Mouse (Mus musculus) liver, embryonic 12.5 days (tissue): ENCODE results near the gene Nomo1. TPM values are rescaled to one million over a fixed set of nuclear protein-coding genes. Genes with fewer than 3 reads are reported as not detected.
A peak's percentile ranks its signal among the peaks of the same experiment; 100 is the strongest.

ENCODE experiments used
- ATAC-seq: fragments of 200-750 bp; cut with Nextera tagmentation; 2 replicates; pipeline ENCODE4 v1.8.0; 2017; ENCODE audit warnings: moderate number of reproducible peaks, mild to moderate bottlenecking, moderate library complexity
- H3K27ac ChIP-seq: fragments of 300-500 bp; sonication (generic); 2 replicates; pipeline ENCODE4 v1.5.1; 2016; ENCODE audit warnings: mild to moderate bottlenecking
- H3K27me3 ChIP-seq: fragments of 300-500 bp; sonication (generic); replicated peaks from 2 replicates; pipeline ENCODE4 v1.6.1; 2016; ENCODE audit warnings: mild to moderate bottlenecking, moderate library complexity
- H3K36me3 ChIP-seq: fragments of 300-500 bp; sonication (generic); 2 replicates; pipeline ENCODE4 v1.6.1; 2016; ENCODE audit warnings: mild to moderate bottlenecking, moderate library complexity
- H3K4me1 ChIP-seq: fragments of 300-500 bp; sonication (generic); 2 replicates; pipeline ENCODE4 v1.6.1; 2016
- H3K4me2 ChIP-seq: fragments of 300-500 bp; sonication (generic); 2 replicates; pipeline ENCODE4 v1.6.1; 2016; ENCODE audit warnings: mild to moderate bottlenecking, moderate library complexity
- H3K4me3 ChIP-seq: fragments of 300-500 bp; sonication (generic); 2 replicates; pipeline ENCODE4 v1.5.1; 2016; ENCODE audit warnings: mild to moderate bottlenecking, moderate library complexity
- H3K9ac ChIP-seq: fragments of 300-500 bp; sonication (generic); 2 replicates; pipeline ENCODE4 v1.6.1; 2016; ENCODE audit warnings: mild to moderate bottlenecking, moderate library complexity
- H3K9me3 ChIP-seq: fragments of 300-500 bp; sonication (generic); replicated peaks from 2 replicates; pipeline ENCODE4 v1.6.1; 2016; ENCODE audit warnings: mild to moderate bottlenecking, moderate library complexity
- WGBS: fragments of 180-500 bp; shearing (Covaris S2); methylation state at CpG from one replicate; pipeline ENCODE4 v1.1.7; 2016; ENCODE audit not compliant: insufficient replicate concordance; 5-methylcytosine and 5-hydroxymethylcytosine counted together
- polyA plus RNA-seq: library from polyadenylated mRNA; unstranded; fragments of >200 nt; fragmentation: Nextera tagmentation; extraction: Ambion mirVana; gene quantifications from 2 replicates; pipeline ENCODE4 v1.2.1, GENCODE M21; 2016

The Nomo1 gene
- polyA plus RNA-seq, 1 experiment from 2014 or later: 52.5 TPM

GRCm38 (mm10) chr7:46084839-46085513, 51.5 kb downstream of the Nomo1 start:
- Histone ChIP-seq H3K27me3 (peaks cover 3% of the 10 kb centered on the region; the same call in 1 of the 2 replicates), H3K27ac (no peak overlapping the region), H3K4me2 (no peak overlapping the region), H3K4me3 (no peak overlapping the region), H3K4me1 (peaks cover 19% of the 10 kb centered on the region; the same call in 1 of the 2 replicates), H3K36me3 (peaks cover 51% of the 10 kb centered on the region), H3K9ac (no peak overlapping the region), H3K9me3 (0 out of 2 replicates have a peak, but pooled peaks cover 7% of the 10 kb centered on the region)
- peak; percentile 25; the same call in 1 of the 2 replicates for ATAC-seq
- 67% methylated on average over 16 of the region's 16 CpGs for WGBS

- Histone ChIP-seq H3K4me3 (no peak overlapping the region), H3K9ac (no peak overlapping the region), H3K27ac (no peak overlapping the region), H3K4me2 (no peak overlapping the region), H3K27me3 (peaks cover 3% of the 10 kb centered on the region; the same call in 1 of the 2 replicates), H3K9me3 (0 out of 2 replicates have a peak, but pooled peaks cover 7% of the 10 kb centered on the region), H3K4me1 (peaks cover 19% of the 10 kb centered on the region; the same call in 1 of the 2 replicates), H3K36me3 (peaks cover 37% of the 10 kb centered on the region)
- ATAC-seq: no peak
- WGBS: 66% methylated on average over 6 of the region's 6 CpGs
Observed at GRCm38 (mm10) chr7:46086378-46086777, 52.9 kb downstream of the Nomo1 start.

- no peak overlapping the region for H3K9ac ChIP-seq
- peaks cover 11% of the 10 kb centered on the region for H3K27me3 ChIP-seq
- no peak for ATAC-seq
- no peak overlapping the region for H3K4me2 ChIP-seq
- H3K4me1 ChIP-seq: peaks cover 19% of the 10 kb centered on the region; the same call in 1 of the 2 replicates
- 43% methylated on average over 6 of the region's 6 CpGs for WGBS
- H3K9me3 ChIP-seq: 0 out of 2 replicates have a peak, but pooled peaks cover 7% of the 10 kb centered on the region
- no peak overlapping the region for H3K4me3 ChIP-seq
- no peak overlapping the region for H3K27ac ChIP-seq
- H3K36me3 ChIP-seq: peaks cover 18% of the 10 kb centered on the region
Observed at GRCm38 (mm10) chr7:46088241-46088640, 54.7 kb downstream of the Nomo1 start.

GRCm38 (mm10) chr7:46092803-46093202, 59.3 kb downstream of the Nomo1 start:
- Histone ChIP-seq H3K4me1 (peaks cover 3% of the 10 kb centered on the region; the same call in 1 of the 2 replicates), H3K9ac (no peak overlapping the region), H3K9me3 (0 out of 2 replicates have a peak, but pooled peaks cover 7% of the 10 kb centered on the region), H3K27ac (no peak overlapping the region), H3K27me3 (peaks cover 50% of the 10 kb centered on the region), H3K4me3 (no peak overlapping the region), H3K36me3 (no peaks in the 10 kb centered on the region), H3K4me2 (no peak overlapping the region)
- WGBS: 49% methylated on average over 8 of the region's 8 CpGs
- no peak for ATAC-seq

GRCm38 (mm10) chr7:46096136-46096535, 62.6 kb downstream of the Nomo1 start:
- no peak overlapping the region for H3K4me3 ChIP-seq
- peaks cover 79% of the 10 kb centered on the region for H3K27me3 ChIP-seq
- no peak overlapping the region for H3K9ac ChIP-seq
- ATAC-seq: no peak
- H3K4me2 ChIP-seq: no peak overlapping the region
- H3K4me1 ChIP-seq: peaks cover 12% of the 10 kb centered on the region
- H3K27ac ChIP-seq: no peak overlapping the region
- 5% methylated on average over 4 of the region's 4 CpGs for WGBS
- H3K9me3 ChIP-seq: no peaks in the 10 kb centered on the region
- H3K36me3 ChIP-seq: no peaks in the 10 kb centered on the region

- 41% methylated on average over 4 of the region's 4 CpGs for WGBS
- Histone ChIP-seq H3K4me1 (peaks cover 12% of the 10 kb centered on the region), H3K4me3 (no peak overlapping the region), H3K9ac (no peak overlapping the region), H3K27me3 (peaks cover 79% of the 10 kb centered on the region), H3K27ac (no peak overlapping the region), H3K9me3 (no peaks in the 10 kb centered on the region), H3K4me2 (no peak overlapping the region), H3K36me3 (no peaks in the 10 kb centered on the region)
- no peak for ATAC-seq
Observed at GRCm38 (mm10) chr7:46097319-46097783, 63.9 kb downstream of the Nomo1 start.

- H3K27me3 ChIP-seq: peaks cover 76% of the 10 kb centered on the region
- no peak overlapping the region for H3K9ac ChIP-seq
- H3K4me1 ChIP-seq: peaks cover 12% of the 10 kb centered on the region
- no peak overlapping the region for H3K4me3 ChIP-seq
- H3K4me2 ChIP-seq: no peak overlapping the region
- H3K9me3 ChIP-seq: no peaks in the 10 kb centered on the region
- no peak for ATAC-seq
- WGBS: 61% methylated on average over 19 of the region's 19 CpGs
- no peaks in the 10 kb centered on the region for H3K36me3 ChIP-seq
- no peak overlapping the region for H3K27ac ChIP-seq
Observed at GRCm38 (mm10) chr7:46098221-46098918, 64.9 kb downstream of the Nomo1 start.

GRCm38 (mm10) chr7:46098919-46099286, 65.4 kb downstream of the Nomo1 start:
- Histone ChIP-seq H3K4me3 (no peak overlapping the region), H3K4me2 (no peak overlapping the region), H3K27ac (no peak overlapping the region), H3K9ac (no peak overlapping the region), H3K9me3 (no peaks in the 10 kb centered on the region), H3K27me3 (peaks cover 71% of the 10 kb centered on the region), H3K36me3 (no peaks in the 10 kb centered on the region), H3K4me1 (peaks cover 12% of the 10 kb centered on the region)
- ATAC-seq: no peak
- 74% methylated on average over 19 of the region's 19 CpGs for WGBS

GRCm38 (mm10) chr7:46099682-46100081, 66.2 kb downstream of the Nomo1 start:
- no peaks in the 10 kb centered on the region for H3K9me3 ChIP-seq
- 49% methylated on average over 13 of the region's 13 CpGs for WGBS
- ATAC-seq: 0 out of 2 replicates have a peak, but pooled peaks have one; percentile 20
- no peak overlapping the region for H3K4me3 ChIP-seq
- no peaks in the 10 kb centered on the region for H3K36me3 ChIP-seq
- no peak overlapping the region for H3K4me2 ChIP-seq
- H3K27me3 ChIP-seq: peaks cover 71% of the 10 kb centered on the region
- peaks cover 12% of the 10 kb centered on the region for H3K4me1 ChIP-seq
- H3K27ac ChIP-seq: no peak overlapping the region
- H3K9ac ChIP-seq: no peak overlapping the region

- no peaks in the 10 kb centered on the region for H3K9me3 ChIP-seq
- H3K36me3 ChIP-seq: no peaks in the 10 kb centered on the region
- peak within 1 kb of the TSS; percentile 39; the same call in 1 of the 2 replicates for H3K9ac ChIP-seq
- ATAC-seq: peak; percentile 62
- H3K27ac ChIP-seq: no peak within 1 kb of the TSS
- H3K4me3 ChIP-seq: peak within 1 kb of the TSS; percentile 53
- H3K4me2 ChIP-seq: peak within 1 kb of the TSS; percentile 78
- H3K4me1 ChIP-seq: peaks cover 12% of the 10 kb centered on the region
- WGBS: under 1% methylated on average over 33 of the region's 34 CpGs
- peaks cover 66% of the 10 kb centered on the region for H3K27me3 ChIP-seq
Observed at GRCm38 (mm10) chr7:46100563-46100962, 67.1 kb downstream of the Nomo1 start, which contains the start of gene Kcnj11. Kcnj11 (minus strand) TSS chr7:46100764.

GRCm38 (mm10) chr7:46103075-46103591, 69.6 kb downstream of the Nomo1 start:
- H3K27me3 ChIP-seq: peaks cover 46% of the 10 kb centered on the region
- no peak overlapping the region for H3K4me3 ChIP-seq
- WGBS: 69% methylated on average over 8 of the region's 8 CpGs
- no peaks in the 10 kb centered on the region for H3K9me3 ChIP-seq
- no peak overlapping the region for H3K27ac ChIP-seq
- H3K4me2 ChIP-seq: no peak overlapping the region
- ATAC-seq: no peak
- no peaks in the 10 kb centered on the region for H3K36me3 ChIP-seq
- H3K4me1 ChIP-seq: peaks cover 9% of the 10 kb centered on the region
- no peak overlapping the region for H3K9ac ChIP-seq

- Histone ChIP-seq H3K9ac (no peak overlapping the region), H3K4me3 (no peak overlapping the region), H3K9me3 (no peaks in the 10 kb centered on the region), H3K4me2 (no peak overlapping the region), H3K27ac (no peak overlapping the region), H3K27me3 (peaks cover 40% of the 10 kb centered on the region), H3K4me1 (peaks cover 9% of the 10 kb centered on the region), H3K36me3 (no peaks in the 10 kb centered on the region)
- WGBS: 71% methylated on average over 8 of the region's 8 CpGs
- no peak for ATAC-seq
Observed at GRCm38 (mm10) chr7:46103771-46104170, 70.3 kb downstream of the Nomo1 start.
